Mouse (Mus musculus) liver, embryonic 14.5 days (tissue): ENCODE results near the gene Ap2a2. TPM values are rescaled to one million over a fixed set of nuclear protein-coding genes. Genes with fewer than 3 reads are reported as not detected.

Source experiments
- ATAC-seq: fragments of 200-750 bp; cut with Nextera tagmentation; 2 replicates; pipeline ENCODE4 v1.8.0; 2017; ENCODE audit warnings: moderate number of reproducible peaks, mild to moderate bottlenecking, moderate library complexity; ENCODE audit not compliant: insufficient read depth
- DNase-seq, 3 experiments: peaks; one replicate each; pipeline ENCODE4 v3.0.0-alpha.2; 2012 to 2013; ENCODE audit warnings: low read depth in 3 of 3, low spot score in 3 of 3
- H3K27ac ChIP-seq: fragments of 300-500 bp; sonication (generic); 2 replicates; pipeline ENCODE4 v1.5.1; 2014; ENCODE audit warnings: moderate library complexity, mild to moderate bottlenecking, control low read depth, inconsistent platforms
- H3K27me3 ChIP-seq: fragments of 300-500 bp; sonication (generic); 2 replicates; pipeline ENCODE4 v1.6.1; 2014; ENCODE audit warnings: mild to moderate bottlenecking, low read length, moderate library complexity; ENCODE audit not compliant: control insufficient read depth, insufficient read depth
- H3K36me3 ChIP-seq: fragments of 300-500 bp; sonication (generic); replicated peaks from 2 replicates; pipeline ENCODE4 v1.6.1; 2014; ENCODE audit warnings: low read depth; ENCODE audit not compliant: control insufficient read depth, insufficient read depth
- H3K4me1 ChIP-seq, 2 experiments: fragments of 200-500 bp in 1 of 2; fragments of 300-500 bp in 1 of 2; sonication (generic) in 1 of 2; replicated peaks; 2 replicates each; pipeline ENCODE4 v1.6.1; 2012 to 2014; ENCODE audit warnings: antibody characterized with exemption in 1 of 2, inconsistent platforms in 1 of 2, low read length in 1 of 2; ENCODE audit not compliant: control insufficient read depth in 2 of 2, insufficient read depth in 2 of 2
- H3K4me2 ChIP-seq: fragments of 300-500 bp; sonication (generic); 2 replicates; pipeline ENCODE4 v1.6.1; 2014; ENCODE audit warnings: low read depth, mild to moderate bottlenecking, control low read depth, moderate library complexity
- H3K4me3 ChIP-seq, 2 experiments: fragments of 200-500 bp in 1 of 2; fragments of 300-500 bp in 1 of 2; sonication (generic) in 1 of 2; 2 replicates each; pipeline ENCODE4 v1.5.1; 2012 to 2014; ENCODE audit warnings: low read depth in 2 of 2, low read length in 2 of 2, mild to moderate bottlenecking in 2 of 2, control low read depth in 1 of 2, inconsistent platforms in 1 of 2, moderate library complexity in 1 of 2; ENCODE audit not compliant: insufficient read depth in 1 of 2
- H3K9ac ChIP-seq: fragments of 300-500 bp; sonication (generic); replicated peaks from 2 replicates; pipeline ENCODE4 v1.6.1; 2014; ENCODE audit warnings: mild to moderate bottlenecking, control low read depth, moderate library complexity
- H3K9me3 ChIP-seq: fragments of 300-500 bp; sonication (generic); 2 replicates; pipeline ENCODE4 v1.6.1; 2016; ENCODE audit warnings: low read length, mixed read lengths; ENCODE audit not compliant: control insufficient read depth
- CTCF ChIP-seq: IDR thresholded peaks from 2 replicates; pipeline ENCODE4 v1.5.1; 2016; ENCODE audit warnings: antibody characterized with exemption, low read depth, control low read depth
- EP300 ChIP-seq: IDR thresholded peaks from 2 replicates; pipeline ENCODE4 v1.6.1; 2016; ENCODE audit warnings: antibody characterized with exemption, low read depth
- WGBS: fragments of 180-500 bp; shearing (Covaris S2); extraction: QIAGEN DNeasy Blood & Tissue Kit; methylation state at CpG from one replicate; pipeline ENCODE4 v1.1.7; 2014; ENCODE audit not compliant: insufficient replicate concordance; 5-methylcytosine and 5-hydroxymethylcytosine counted together
- polyA plus RNA-seq, 2 experiments: library from polyadenylated mRNA; depleted of rRNA in 1 of 2; stranded (reverse) in 1 of 2; unstranded in 1 of 2; fragments of >200 nt; fragmentation: Nextera tagmentation in 1 of 2; extraction: Ambion mirVana in 1 of 2; gene quantifications; 2 replicates each; pipeline versions ENCODE4 v1.2.1 to v1.2.3; 2012 to 2014

The Ap2a2 gene
- polyA plus RNA-seq, 2 experiments: 21.0 to 43.2 TPM

DNA sequence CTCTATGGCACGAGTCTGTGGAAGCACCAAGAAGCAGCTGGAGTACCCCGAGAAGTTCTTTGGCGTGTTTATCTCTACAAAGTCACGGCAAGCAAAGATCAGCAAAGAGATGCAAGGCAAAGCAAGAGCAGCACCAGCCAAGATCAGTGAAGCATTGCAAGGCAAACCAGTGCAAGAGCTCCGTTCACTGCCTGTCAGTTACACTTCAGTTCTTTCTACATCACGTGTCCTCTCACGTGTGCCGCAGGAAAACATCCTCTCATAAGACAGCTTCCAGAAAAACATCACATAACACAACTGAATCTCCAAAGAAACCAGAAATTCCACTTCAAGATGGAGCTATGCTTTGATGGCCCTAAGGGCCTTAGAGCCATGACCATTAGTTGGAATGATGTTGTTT lies 29.0 kb downstream of the Ap2a2 start:
- WGBS: 84% methylated on average over 8 of the region's 8 CpGs

DNA sequence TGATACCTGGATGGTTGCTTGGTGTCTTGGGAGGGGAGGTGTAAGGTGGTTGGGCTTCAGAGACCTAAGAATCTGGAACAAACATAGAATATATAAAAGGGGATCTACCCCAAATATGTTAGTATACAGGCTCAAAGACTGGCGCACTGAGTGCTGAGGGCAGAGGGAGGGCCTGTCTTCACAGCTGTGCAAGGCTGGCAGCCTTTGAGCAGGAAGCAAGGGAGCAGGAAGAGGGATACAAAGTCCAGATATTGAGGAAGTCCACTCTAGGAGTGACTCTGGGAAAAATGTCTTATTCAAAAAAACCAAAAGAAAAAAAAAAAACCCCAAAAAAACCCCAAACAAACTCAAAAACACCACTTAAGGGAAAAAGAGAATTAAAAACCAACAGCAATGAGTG lies 30.1 kb downstream of the Ap2a2 start:
- 94% methylated on average over 1 of the region's 1 CpGs for WGBS
- Histone ChIP-seq H3K36me3 (peaks cover 49% of the 10 kb centered on the region), H3K9me3 (no peaks in the 10 kb centered on the region), H3K27me3 (no peaks in the 10 kb centered on the region), H3K4me2 (no peak overlapping the region), H3K4me3 (no peak overlapping the region), H3K4me1 (peaks cover 2 to 5% of the 10 kb centered on the region in 2 experiments; a peak in 3 of 4 replicates), H3K27ac (no peak overlapping the region), H3K9ac (no peak overlapping the region)
- ATAC-seq (no peak), DNase-seq (no peak)
- no peak for TF ChIP-seq CTCF
- TF ChIP-seq EP300: no peak

More for the DNA sequence above, 29.0 kb downstream of the Ap2a2 start:
- Histone ChIP-seq H3K4me3 (no peak overlapping the region), H3K4me2 (no peak overlapping the region), H3K27ac (no peak overlapping the region), H3K9me3 (no peaks in the 10 kb centered on the region), H3K4me1 (peaks cover 13 to 15% of the 10 kb centered on the region in 2 experiments), H3K9ac (no peak overlapping the region), H3K36me3 (peaks cover 46% of the 10 kb centered on the region), H3K27me3 (no peaks in the 10 kb centered on the region)
- no peak for TF ChIP-seq CTCF
- no peak for TF ChIP-seq EP300
- ATAC-seq (no peak), DNase-seq (no peak)

DNA sequence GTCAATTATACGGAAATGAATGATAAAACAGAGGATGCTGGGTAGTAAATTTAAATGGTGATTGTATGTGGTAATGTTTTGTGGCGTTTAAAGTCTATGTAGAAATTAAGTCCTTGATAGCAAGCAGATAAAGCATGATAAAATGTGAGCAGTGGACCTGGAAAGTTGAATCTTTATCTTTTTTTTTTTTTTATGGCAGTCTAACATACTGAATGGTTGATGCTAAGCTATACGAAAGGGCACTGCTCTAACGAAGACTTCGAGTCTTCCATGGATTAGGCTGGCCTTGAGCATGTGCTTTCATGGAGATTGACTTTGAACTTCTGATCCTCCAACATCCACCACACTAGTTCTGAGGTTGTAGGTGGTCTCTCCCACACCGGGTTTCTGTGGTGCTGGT lies 31.1 kb downstream of the Ap2a2 start:
- H3K4me2 ChIP-seq: no peak overlapping the region
- no peak overlapping the region for H3K9ac ChIP-seq
- no peak overlapping the region for H3K27ac ChIP-seq
- no peaks in the 10 kb centered on the region for H3K9me3 ChIP-seq
- DNase-seq: no peak
- H3K4me1 ChIP-seq: no peaks in the 10 kb centered on the region; a peak in 1 of 4 replicates
- H3K4me3 ChIP-seq: no peak overlapping the region
- H3K36me3 ChIP-seq: peaks cover 57% of the 10 kb centered on the region
- no peak for TF ChIP-seq EP300
- TF ChIP-seq CTCF: no peak
- no peaks in the 10 kb centered on the region for H3K27me3 ChIP-seq
- ATAC-seq: no peak
- 90% methylated on average over 6 of the region's 6 CpGs for WGBS

DNA sequence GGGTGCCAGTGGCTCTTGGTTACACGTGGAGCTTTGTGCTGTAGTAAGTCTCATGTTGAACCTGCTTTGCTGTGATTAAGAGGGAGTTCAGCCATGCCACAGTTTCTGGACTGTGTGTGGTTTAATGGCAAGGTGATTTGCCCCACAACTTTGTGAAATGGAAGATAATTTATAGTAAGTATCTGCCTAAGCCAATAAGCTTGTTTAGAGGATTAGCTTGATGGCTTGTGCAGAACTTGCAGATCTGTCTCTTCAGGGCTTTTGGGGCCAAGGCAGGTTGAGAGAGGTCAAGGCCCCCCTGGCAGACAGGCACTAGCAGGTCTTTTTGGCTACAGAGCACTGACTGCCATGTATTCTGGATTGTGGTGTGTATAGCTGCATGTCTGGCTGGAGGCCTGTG lies 35.0 kb downstream of the Ap2a2 start:
- no peaks in the 10 kb centered on the region for H3K27me3 ChIP-seq
- WGBS: 73% methylated on average over 1 of the region's 1 CpGs
- H3K9ac ChIP-seq: no peak overlapping the region
- H3K27ac ChIP-seq: no peak overlapping the region
- H3K4me2 ChIP-seq: no peak overlapping the region
- no peaks in the 10 kb centered on the region; a peak in 1 of 4 replicates for H3K4me1 ChIP-seq
- peaks cover 61% of the 10 kb centered on the region for H3K36me3 ChIP-seq
- ATAC-seq: no peak
- no peak for TF ChIP-seq EP300
- no peak for TF ChIP-seq CTCF
- H3K4me3 ChIP-seq: no peak overlapping the region
- H3K9me3 ChIP-seq: no peaks in the 10 kb centered on the region
- DNase-seq: no peak

DNA sequence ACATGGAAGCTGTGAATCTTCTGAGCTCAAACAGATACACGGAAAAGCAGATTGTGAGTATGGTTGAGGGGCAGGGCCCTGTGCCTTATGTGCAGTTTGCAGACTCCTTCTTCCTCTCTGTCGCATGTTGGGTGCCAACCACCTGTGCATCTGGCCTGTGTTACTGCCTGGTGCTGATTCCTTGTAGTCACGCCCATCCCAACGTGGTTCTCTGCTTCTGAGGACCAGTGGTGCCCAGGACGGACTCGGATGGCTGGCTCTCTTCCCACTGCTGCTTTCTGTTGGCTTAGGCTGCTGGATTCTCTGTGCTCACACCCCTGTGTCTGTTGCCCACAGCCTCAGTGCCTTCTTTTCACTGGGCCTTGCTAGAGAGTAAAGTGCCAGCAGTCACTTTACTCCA lies 35.6 kb downstream of the Ap2a2 start:
- peaks cover 65% of the 10 kb centered on the region for H3K36me3 ChIP-seq
- TF ChIP-seq EP300 (no peak), CTCF (no peak)
- H3K4me2 ChIP-seq: no peak overlapping the region

More for the DNA sequence above, 35.6 kb downstream of the Ap2a2 start:
- no peak overlapping the region for H3K27ac ChIP-seq
- no peak overlapping the region for H3K9ac ChIP-seq
- 85% methylated on average over 6 of the region's 6 CpGs for WGBS
- H3K4me3 ChIP-seq: no peak overlapping the region
- no peak for ATAC-seq
- no peaks in the 10 kb centered on the region for H3K27me3 ChIP-seq
- no peak for DNase-seq
- H3K4me1 ChIP-seq: no peaks in the 10 kb centered on the region; a peak in 1 of 4 replicates
- no peaks in the 10 kb centered on the region for H3K9me3 ChIP-seq
